Mouse (Mus musculus) bone marrow macrophage, adult 2 months (primary cell): ENCODE measurements at regions not wholly inside any gene's neighbourhood (a gene's known extent, or its start where the extent isn't known, plus 50 kb on each side); places are given as distances from the start of the nearest gene placed in this dataset.

Source experiments
- H3K27ac ChIP-seq: 2 replicates; pipeline ENCODE4 v1.5.1; 2012; ENCODE audit warnings: low read depth, low read length; ENCODE audit not compliant: insufficient read depth
- H3K4me1 ChIP-seq: 2 replicates; pipeline ENCODE4 v1.6.1; 2012; ENCODE audit warnings: low read length; ENCODE audit not compliant: control insufficient read depth, insufficient read depth
- H3K4me3 ChIP-seq: 2 replicates; pipeline ENCODE4 v1.5.1; 2012; ENCODE audit warnings: mild to moderate bottlenecking, low read length, moderate library complexity; ENCODE audit not compliant: insufficient read depth
- CTCF ChIP-seq: IDR thresholded peaks from 2 replicates; pipeline ENCODE4 v1.5.1; 2012; ENCODE audit warnings: low read depth, mild to moderate bottlenecking, low read length, moderate library complexity
- POLR2A ChIP-seq: IDR thresholded peaks from 2 replicates; pipeline ENCODE4 v1.6.1; 2012; ENCODE audit warnings: mild to moderate bottlenecking, low read depth, low read length, borderline replicate concordance

DNA sequence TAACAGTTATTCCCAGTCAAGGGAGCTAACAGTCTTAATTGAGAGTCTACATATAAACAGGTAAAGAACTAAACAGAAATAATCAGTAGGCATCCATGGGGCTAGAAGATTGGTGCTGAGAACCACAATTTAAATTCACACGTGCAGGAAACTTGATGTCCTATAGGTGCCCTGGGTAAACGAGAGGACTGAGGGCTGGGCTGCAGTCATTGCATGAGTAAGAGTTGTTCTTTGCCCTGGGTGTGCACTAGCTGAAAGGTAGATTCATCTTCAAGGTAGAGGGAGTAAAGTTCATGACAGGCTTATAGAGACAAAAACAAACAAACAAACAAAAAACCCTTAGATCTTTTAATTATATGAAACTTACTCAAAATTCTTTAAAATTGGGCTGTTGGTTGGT, 411.1 kb upstream of the Acvr2a start:
- no peak for TF ChIP-seq CTCF
- TF ChIP-seq POLR2A = no peak
- Histone ChIP-seq H3K4me1 (peaks cover 18% of the 10 kb centered on the region), H3K27ac (no peak overlapping the region), H3K4me3 (no peak overlapping the region)

DNA sequence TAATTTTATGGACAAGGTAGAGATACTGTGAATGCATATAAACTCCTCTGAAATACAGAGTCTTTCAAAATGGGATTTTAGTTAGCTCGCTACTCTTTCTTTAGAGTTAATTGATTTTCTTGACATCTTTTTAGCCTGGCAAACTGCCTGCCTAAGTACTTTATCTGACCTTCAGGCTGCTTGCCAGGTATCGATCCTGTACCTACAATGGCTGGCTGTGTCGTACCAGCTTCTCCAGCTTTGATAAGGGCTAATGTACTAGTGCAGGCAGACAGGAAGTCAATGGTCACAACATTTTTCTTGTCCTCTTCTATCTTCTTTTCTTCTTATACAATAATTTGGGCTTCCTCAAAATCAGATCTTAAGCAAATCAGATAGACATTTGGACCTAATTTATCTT, 409.4 kb upstream of the Acvr2a start:
- Histone ChIP-seq H3K4me1 (peaks cover 9% of the 10 kb centered on the region), H3K4me3 (no peak overlapping the region), H3K27ac (no peak overlapping the region)
- TF ChIP-seq CTCF (no peak), POLR2A (no peak)

DNA sequence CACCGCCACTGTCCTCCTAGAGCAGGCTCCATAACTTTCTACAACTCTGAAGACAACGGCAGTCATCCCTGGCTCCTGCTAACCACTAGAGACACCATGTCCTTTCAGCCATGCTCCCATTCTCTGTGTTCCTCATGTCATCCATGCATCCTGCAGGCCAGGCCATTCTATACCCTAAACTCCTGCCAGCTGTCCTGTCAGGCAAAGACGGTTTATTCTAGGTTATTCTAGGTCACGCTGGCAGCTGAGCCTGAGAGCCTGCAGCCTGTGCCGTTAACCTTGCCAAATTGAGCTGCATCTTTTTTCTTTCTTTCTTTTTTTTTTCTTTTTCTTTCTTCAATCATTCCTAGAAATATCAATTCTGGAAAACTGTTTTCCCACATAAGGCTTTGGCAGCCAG, 406.0 kb upstream of the Acvr2a start:
- TF ChIP-seq POLR2A (no peak), CTCF (no peak)
- Histone ChIP-seq H3K4me3 (no peak overlapping the region), H3K4me1 (peaks cover 6% of the 10 kb centered on the region), H3K27ac (no peak overlapping the region)

DNA sequence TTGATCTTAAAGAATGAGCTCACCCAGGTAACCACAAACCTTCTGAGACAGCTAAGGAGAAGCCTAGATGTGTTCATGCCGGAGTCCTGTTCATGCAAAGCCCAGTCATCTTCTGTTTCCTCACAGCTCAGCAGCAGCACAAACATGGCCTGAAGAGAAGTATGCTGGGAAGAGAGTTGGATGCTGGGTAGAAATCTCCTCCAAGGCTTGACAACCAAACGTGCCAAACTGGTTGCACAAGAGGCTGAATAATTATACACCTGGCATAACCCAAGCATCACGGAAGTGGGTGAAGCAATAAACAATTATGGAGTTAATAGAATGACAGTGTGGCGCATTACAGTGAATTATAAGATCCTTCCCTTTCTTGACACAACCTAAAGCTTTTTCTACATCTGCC, 404.0 kb upstream of the Acvr2a start:
- Histone ChIP-seq H3K27ac (no peak overlapping the region), H3K4me1 (peaks cover 6% of the 10 kb centered on the region), H3K4me3 (no peak overlapping the region)
- TF ChIP-seq POLR2A = no peak
- no peak for TF ChIP-seq CTCF

- TF ChIP-seq CTCF (no peak), POLR2A (no peak)
- H3K27ac ChIP-seq = no peak overlapping the region
- H3K4me1 ChIP-seq = peaks cover 6% of the 10 kb centered on the region
- H3K4me3 ChIP-seq = no peak overlapping the region
These were observed 402.5 kb upstream of the Acvr2a start for GRCm38 (mm10) chr2:48411392-48411791.

GRCm38 (mm10) chr2:48412683-48413440, 401.0 kb upstream of the Acvr2a start:
- no peak overlapping the region for H3K27ac ChIP-seq
- peaks cover 6% of the 10 kb centered on the region for H3K4me1 ChIP-seq
- TF ChIP-seq CTCF (no peak), POLR2A (no peak)
- no peak overlapping the region for H3K4me3 ChIP-seq

DNA sequence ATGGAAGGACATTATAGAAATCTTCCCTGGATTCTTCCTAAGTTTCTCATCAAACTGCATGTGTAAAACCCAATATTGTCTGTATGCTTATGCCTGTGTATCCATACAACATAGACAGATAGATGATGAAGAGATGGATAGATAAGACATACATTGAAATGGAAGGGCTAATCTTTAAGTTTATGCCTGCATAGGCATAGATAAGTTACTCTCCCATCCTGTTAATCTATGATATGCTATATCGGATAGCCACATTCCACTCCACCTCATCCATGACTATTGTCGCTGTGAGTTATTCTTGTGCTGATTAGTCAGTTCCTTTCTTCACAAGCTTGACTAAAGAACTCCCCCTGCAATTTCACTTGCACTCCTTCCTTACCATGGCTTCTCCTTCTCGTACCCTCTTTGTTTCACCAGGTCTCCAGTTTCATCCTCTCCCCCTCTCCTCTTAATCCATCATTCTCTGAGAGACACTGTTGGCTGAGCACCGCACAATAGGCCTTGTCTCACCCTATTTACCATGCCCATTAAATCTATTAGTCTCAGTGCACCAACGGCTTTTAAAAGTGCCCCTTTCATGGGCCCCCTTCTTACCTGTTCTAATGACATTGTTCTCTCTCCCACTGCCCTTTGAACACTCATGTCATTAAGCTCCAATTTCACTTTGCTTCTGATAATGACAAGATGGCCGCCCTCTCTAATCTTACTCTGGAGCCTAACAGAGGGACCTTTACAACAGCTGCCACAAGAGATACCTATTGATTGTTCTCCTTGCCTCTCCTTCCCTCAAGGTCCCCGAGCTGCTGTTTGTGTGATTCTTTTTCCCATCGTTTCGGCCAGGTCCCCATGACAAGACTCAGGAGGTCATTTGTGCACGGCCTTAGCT, 399.1 kb upstream of the Acvr2a start:
- H3K4me3 ChIP-seq = no peak overlapping the region
- TF ChIP-seq CTCF = no peak
- TF ChIP-seq POLR2A = no peak
- no peak overlapping the region for H3K27ac ChIP-seq
- H3K4me1 ChIP-seq = peaks cover 6% of the 10 kb centered on the region

DNA sequence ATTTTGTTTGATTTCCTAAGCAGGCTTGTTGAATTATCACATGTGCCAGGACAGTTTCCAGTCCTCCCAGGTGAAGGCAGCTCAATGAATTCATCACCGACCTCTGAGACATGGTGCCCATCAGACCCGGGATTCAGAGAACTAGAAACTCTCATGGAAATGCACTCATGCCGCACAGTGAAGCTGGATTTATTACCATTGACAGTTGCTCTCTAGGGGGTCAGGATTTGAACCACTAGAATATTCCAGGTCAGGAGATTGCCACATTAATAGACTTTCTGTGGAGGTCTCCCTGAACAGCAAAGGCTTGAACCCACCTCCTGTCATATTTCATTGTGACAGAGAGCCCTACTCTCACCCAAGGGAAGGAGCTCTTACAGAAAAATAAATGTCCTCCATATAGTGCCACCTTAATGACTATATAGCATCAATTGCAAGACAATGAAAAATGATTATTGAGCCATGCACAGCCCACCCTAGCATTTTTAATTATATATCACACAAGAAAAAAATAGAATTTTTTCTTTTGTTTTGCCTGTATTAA, 397.6 kb upstream of the Acvr2a start:
- Histone ChIP-seq H3K4me3 (no peak overlapping the region), H3K4me1 (peaks cover 3% of the 10 kb centered on the region), H3K27ac (no peak overlapping the region)
- TF ChIP-seq CTCF = no peak
- TF ChIP-seq POLR2A = no peak

DNA sequence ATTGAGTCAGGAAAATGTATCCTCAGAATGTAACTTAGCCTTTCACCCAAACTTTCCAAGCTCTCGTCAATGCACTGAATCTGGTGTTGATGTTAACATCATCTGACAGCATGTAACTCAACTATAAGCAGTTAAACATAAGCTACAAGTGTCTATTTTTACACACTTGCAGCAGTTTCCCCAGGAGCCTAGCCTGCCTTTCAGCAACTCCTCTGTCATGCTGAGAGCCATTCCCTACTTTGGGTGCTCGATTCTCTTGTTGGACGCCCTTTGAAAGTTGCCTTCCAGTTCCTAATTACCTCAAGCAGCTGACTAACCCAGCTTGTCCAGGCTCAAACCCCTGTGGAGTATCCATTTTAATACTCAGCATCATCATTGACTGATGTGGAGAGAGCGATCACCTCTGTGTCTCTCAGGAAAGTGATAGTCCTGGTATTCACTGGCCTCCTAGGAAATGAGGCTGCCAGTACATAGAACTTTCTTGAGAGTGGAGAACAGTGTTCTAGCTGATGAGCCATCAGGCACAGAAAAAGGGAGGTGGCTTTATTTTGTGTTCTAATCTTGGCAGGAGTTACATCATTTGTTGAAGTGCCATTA, 396.8 kb upstream of the Acvr2a start:
- Histone ChIP-seq H3K27ac (no peak overlapping the region), H3K4me1 (no peaks in the 10 kb centered on the region), H3K4me3 (no peak overlapping the region)
- TF ChIP-seq CTCF = no peak
- no peak for TF ChIP-seq POLR2A

DNA sequence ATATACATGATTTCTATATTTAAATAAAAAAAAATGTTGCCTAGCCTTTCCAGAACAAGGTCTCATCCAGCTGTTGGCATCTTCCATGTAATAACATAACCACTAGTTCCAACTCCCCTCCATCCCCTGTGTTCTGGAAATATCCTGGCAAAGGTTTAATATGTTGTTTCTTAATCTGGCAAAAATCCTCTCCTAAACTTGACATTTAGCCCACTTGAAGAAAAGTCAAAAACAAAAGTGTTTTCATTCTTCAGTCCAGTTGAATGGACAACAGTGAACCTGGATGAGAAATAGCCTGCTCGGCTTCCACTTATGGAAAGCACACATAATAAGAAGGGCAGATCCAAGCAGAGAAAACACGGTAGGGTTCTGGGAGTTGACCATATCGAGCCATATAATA, 393.1 kb upstream of the Acvr2a start:
- H3K4me3 ChIP-seq = no peak overlapping the region
- TF ChIP-seq CTCF = no peak
- TF ChIP-seq POLR2A = no peak
- no peaks in the 10 kb centered on the region for H3K4me1 ChIP-seq
- H3K27ac ChIP-seq = no peak overlapping the region
